Mouse (Mus musculus): Measurements from ENCODE around the gene Akap13.

DNA sequence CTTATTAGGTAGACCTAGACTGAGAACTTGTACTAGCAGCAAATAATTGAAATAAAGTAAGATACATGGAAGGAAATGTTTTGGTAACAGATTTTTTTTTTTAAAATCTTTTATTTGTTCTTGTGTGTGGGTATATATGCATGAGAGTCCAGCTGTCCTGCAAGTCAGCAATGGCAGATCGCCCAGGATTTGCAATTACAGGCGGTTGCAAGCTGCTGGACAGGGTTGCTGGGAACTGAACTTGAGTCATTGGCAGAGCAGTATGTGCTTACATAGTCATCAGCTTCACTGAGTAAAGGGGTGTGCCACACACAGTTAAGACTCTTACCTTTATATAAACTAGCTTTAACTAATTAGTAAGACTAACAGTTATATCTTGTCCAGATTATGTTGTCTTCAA, 105.2 kb downstream of the Akap13 start:
- no peak for TF ChIP-seq HCFC1 (IDR thresholded peaks at IDR 0.05; ENCODE audit: borderline replicate concordance, insufficient read depth, low read length)
- TF ChIP-seq MAFK (IDR thresholded peaks at IDR 0.05; ENCODE audit: insufficient read depth, low read depth, low read length): no peak
- no peak for TF ChIP-seq CHD2 (IDR thresholded peaks at IDR 0.05; ENCODE audit: low read depth, low read length)
